Mouse (Mus musculus) cortical plate, adult 2 months (tissue): ENCODE results near the gene Nfkbia. TPM values are rescaled to one million over a fixed set of nuclear protein-coding genes. Genes with fewer than 3 reads are reported as not detected.

Source experiments
- H3K27ac ChIP-seq: fragments of 200-500 bp; 2 replicates; pipeline ENCODE4 v1.5.1; 2012; ENCODE audit warnings: low read length, control low read depth, inconsistent platforms; ENCODE audit not compliant: insufficient read depth
- H3K4me1 ChIP-seq: fragments of 200-500 bp; 2 replicates; pipeline ENCODE4 v1.6.1; 2011; ENCODE audit warnings: low read length; ENCODE audit not compliant: control insufficient read depth, insufficient read depth
- H3K4me3 ChIP-seq: fragments of 200-500 bp; 2 replicates; pipeline ENCODE4 v1.5.1; 2011; ENCODE audit warnings: mild to moderate bottlenecking, low read length, control low read depth; ENCODE audit not compliant: insufficient read depth
- CTCF ChIP-seq: fragments of 200-500 bp; IDR thresholded peaks from 2 replicates; pipeline ENCODE4 v1.5.1; 2011; ENCODE audit warnings: mild to moderate bottlenecking, control low read depth, low read length; ENCODE audit not compliant: insufficient read depth; ENCODE audit errors: extremely low read depth
- POLR2A ChIP-seq: fragments of 200-500 bp; IDR thresholded peaks from 2 replicates; pipeline ENCODE4 v1.6.1; 2011; ENCODE audit warnings: mild to moderate bottlenecking, low read length, control low read depth; ENCODE audit not compliant: insufficient read depth; ENCODE audit errors: extremely low read depth
- polyA plus RNA-seq: library from polyadenylated mRNA; depleted of rRNA; stranded (reverse); fragments of >200 nt; gene quantifications from 2 replicates; pipeline ENCODE4 v1.2.3, GENCODE M21; 2012

Nfkbia gene
- polyA plus RNA-seq, 1 experiment: 40.2 TPM

GRCm38 (mm10) chr12:55466816-55467215 is 25.6 kb downstream of the Nfkbia start:
- Histone ChIP-seq H3K4me1 (peaks cover 15% of the 10 kb centered on the region), H3K4me3 (no peak overlapping the region), H3K27ac (no peak overlapping the region)
- TF ChIP-seq CTCF (no peak), POLR2A (no peak)

DNA sequence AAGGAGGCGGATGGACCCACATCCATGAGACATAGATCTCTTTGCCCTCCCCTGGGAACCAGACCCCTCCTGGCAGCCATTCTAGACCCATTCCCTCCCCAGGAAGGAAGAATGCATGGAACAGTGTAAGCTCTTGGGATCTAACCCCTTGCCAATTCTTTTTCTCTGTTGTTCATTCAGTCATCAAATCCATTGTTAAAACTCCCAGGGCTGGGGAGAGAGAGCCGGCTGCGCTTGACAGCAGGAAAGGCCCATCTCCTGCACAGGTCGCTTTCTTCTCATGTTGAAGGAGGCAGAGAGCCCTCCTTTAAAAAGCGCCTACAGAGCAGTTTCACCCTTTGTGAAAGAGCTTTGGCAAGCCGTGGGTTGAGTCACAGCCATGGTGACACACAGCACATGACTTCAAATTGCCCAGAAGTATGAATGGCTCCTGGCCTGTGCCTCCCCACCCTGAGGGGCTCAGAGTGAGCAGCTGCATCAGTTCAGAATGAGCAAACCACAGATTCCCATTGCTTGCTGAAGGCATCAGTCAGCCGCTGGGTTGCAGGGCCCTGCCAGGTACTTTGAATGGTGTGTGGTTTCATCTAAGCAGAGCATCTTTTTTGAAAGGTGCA is 26.3 kb downstream of the Nfkbia start:
- Histone ChIP-seq H3K4me3 (no peak overlapping the region), H3K4me1 (peaks cover 15% of the 10 kb centered on the region), H3K27ac (no peak overlapping the region)
- TF ChIP-seq CTCF (no peak), POLR2A (no peak)

DNA sequence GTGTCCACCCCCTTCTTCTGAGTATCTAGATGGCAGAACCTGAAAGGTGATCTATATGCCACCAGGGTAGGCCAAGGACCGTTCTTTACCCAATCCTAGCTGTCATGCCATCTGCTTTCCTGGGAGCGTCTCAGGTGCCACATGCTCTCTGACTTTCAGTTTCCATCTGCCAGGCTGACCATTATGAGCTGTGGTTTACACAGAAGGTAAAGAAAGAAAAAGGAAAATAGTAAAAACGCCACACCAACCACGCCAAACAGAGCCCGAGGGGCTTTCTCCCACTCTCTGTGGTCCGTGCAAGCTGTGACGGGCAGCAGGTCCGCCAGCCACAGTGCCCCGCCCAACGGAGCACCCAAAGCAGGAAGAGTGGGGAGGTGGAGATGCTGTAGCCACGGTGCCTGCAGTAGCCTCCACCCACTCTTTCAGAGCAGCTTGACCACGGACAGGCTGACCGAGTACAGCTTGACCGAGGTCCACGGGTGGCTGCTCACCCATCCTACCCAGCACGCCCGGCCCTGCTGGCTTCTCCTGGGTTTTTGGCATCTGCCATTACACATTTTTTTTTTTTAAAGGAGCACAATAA is 27.0 kb downstream of the Nfkbia start:
- H3K27ac ChIP-seq: 0 out of 2 replicates have a peak overlapping the region, but pooled peaks have one; percentile 38
- H3K4me1 ChIP-seq: peaks cover 15% of the 10 kb centered on the region
- TF ChIP-seq POLR2A (no peak), CTCF (no peak)
- H3K4me3 ChIP-seq: no peak overlapping the region

GRCm38 (mm10) chr12:55464846-55465361 is 27.5 kb downstream of the Nfkbia start:
- peaks cover 15% of the 10 kb centered on the region for H3K4me1 ChIP-seq
- TF ChIP-seq POLR2A (no peak), CTCF (no peak)
- 0 out of 2 replicates have a peak overlapping the region, but pooled peaks have one; percentile 38 for H3K27ac ChIP-seq
- H3K4me3 ChIP-seq: no peak overlapping the region

DNA sequence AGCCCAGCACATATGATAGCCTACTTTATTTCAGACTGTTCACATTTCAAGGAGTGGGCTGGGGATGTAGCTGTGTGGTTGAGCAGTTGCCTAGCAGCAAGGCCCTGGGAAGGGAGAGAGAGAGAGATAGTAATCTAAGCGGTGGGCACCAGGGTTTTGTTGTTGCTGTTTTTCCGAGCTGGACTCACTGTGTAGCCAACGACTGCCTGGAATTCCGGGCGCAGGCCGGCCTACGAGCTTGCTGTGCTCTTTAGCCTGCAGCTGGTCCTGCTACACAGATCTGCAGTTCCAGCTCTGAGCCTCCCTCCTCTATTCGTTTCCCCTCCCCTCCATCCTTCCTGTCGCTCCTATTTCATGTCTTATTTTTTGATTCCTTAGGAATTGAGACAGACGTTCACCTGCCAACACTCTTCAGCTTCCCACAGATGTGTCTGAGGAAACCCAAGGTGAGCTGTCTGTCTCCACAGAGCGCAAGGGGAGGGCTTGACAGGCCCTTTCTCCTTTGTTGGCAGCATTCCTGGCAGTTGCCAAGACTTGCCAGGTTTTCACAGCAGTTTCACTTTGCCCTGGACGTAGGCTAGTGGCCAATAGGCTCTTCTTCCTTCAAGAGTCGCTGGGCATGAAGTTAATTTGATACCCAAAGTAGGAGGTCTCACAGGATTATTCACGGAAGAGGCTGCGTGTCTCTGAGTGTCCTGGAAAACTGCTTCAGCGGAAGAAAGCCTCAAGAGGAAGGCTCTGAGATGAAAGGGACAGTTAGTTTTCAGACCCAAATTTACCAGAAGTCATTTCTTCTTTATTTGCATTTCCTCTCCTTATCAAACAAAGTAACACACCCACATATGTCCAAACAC is 28.2 kb downstream of the Nfkbia start:
- Histone ChIP-seq H3K4me1 (peaks cover 15% of the 10 kb centered on the region), H3K27ac (peak overlapping the region; percentile 11), H3K4me3 (no peak overlapping the region)
- no peak for TF ChIP-seq POLR2A
- TF ChIP-seq CTCF: no peak

DNA sequence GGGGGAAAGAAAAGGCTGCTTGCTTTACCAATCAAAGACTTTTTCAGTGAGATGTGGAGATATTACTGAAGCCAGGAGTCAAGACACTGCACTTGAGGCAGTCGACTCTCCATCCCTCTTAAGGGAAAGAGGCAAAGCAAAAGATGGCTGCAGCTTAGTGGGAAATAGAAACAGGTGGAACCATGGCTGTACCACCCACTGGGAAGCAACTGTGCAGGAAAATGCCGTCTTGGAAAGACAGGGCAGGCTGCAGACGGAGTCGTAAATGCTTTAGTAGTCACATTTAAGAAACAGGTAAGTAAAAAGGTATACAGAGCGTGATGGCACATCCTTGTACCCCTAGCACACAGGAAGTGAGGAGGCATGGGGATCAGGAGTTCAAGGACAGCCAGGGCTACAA is 29.4 kb downstream of the Nfkbia start:
- no peak overlapping the region for H3K27ac ChIP-seq
- no peak for TF ChIP-seq POLR2A
- no peak for TF ChIP-seq CTCF
- H3K4me1 ChIP-seq: peaks cover 16% of the 10 kb centered on the region
- no peak overlapping the region for H3K4me3 ChIP-seq

DNA sequence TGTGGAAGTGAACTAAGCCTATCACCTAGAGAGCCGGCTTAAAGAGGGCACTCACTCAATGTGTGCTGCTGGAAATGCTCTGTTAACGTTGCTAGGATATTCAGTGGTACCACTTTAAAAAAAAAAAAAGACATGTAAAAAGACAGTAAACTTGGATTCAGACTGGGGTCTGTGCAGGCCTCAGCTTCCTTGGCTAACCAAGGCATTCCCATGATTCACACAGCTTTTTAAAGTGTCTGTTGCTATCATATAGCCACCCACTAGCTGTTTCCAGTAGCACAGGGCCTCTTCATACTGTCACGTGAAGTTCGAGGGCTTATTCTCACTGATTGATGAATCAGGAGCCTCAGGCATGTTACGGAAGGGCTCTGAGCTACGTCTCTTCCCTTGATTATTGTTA is 30.0 kb downstream of the Nfkbia start:
- no peak overlapping the region for H3K4me3 ChIP-seq
- peaks cover 16% of the 10 kb centered on the region for H3K4me1 ChIP-seq
- TF ChIP-seq CTCF (no peak), POLR2A (no peak)
- H3K27ac ChIP-seq: no peak overlapping the region

- Histone ChIP-seq H3K27ac (no peak overlapping the region), H3K4me3 (no peak overlapping the region), H3K4me1 (peaks cover 16% of the 10 kb centered on the region)
- TF ChIP-seq POLR2A (no peak), CTCF (no peak)
Measured at GRCm38 (mm10) chr12:55461767-55462166, 30.7 kb downstream of the Nfkbia start.

DNA sequence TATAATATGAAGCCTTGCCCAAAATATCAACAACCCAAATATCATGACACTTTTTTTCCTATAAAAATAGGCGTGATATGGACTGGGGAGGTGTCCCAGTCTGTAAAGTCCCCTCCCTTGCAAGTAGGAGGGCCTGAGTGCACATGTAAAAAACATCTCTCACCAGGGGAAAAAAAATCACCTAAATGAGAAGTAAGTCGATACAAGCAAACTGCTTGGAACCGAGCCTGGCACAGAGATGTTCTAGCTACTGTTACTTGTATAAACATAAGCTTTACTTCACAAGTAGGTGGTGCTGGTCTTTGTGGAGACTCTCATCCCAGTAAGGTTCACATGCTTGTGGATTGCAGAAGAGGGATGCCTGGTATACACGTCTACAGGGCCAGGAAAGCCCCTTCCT is 31.5 kb downstream of the Nfkbia start:
- H3K4me3 ChIP-seq: no peak overlapping the region
- H3K4me1 ChIP-seq: peaks cover 15% of the 10 kb centered on the region
- no peak for TF ChIP-seq POLR2A
- TF ChIP-seq CTCF: no peak
- no peak overlapping the region for H3K27ac ChIP-seq

- H3K4me3 ChIP-seq: no peak overlapping the region
- peaks cover 10% of the 10 kb centered on the region for H3K4me1 ChIP-seq
- no peak overlapping the region for H3K27ac ChIP-seq
- TF ChIP-seq CTCF: no peak
- TF ChIP-seq POLR2A: no peak
Measured at GRCm38 (mm10) chr12:55459739-55460138, 32.7 kb downstream of the Nfkbia start.
